Mouse (Mus musculus) neural tube, embryonic 11.5 days (tissue): ENCODE data around the gene Tmem50b. TPM values are rescaled to one million over a fixed set of nuclear protein-coding genes. Genes with fewer than 3 reads are reported as not detected.

ENCODE experiments used
- ATAC-seq: fragments of 200-750 bp; cut with Nextera tagmentation; 2 replicates; pipeline ENCODE4 v1.8.0; 2017; ENCODE audit warnings: moderate number of reproducible peaks, mild to moderate bottlenecking, moderate TSS enrichment, moderate library complexity; ENCODE audit not compliant: insufficient read depth, low FRiP score, low TSS enrichment
- DNase-seq: peaks from one replicate; pipeline ENCODE4 v3.0.0-alpha.2; 2015; ENCODE audit warnings: low spot score
- H3K27ac ChIP-seq: fragments of 300-500 bp; sonication (generic); 2 replicates; pipeline ENCODE4 v1.5.1; 2014; ENCODE audit warnings: low read depth, mild to moderate bottlenecking, low read length
- H3K27me3 ChIP-seq: fragments of 300-500 bp; sonication (generic); 2 replicates; pipeline ENCODE4 v1.6.1; 2014; ENCODE audit warnings: mild to moderate bottlenecking, low read length, mixed read lengths; ENCODE audit not compliant: control insufficient read depth, insufficient read depth
- H3K36me3 ChIP-seq: fragments of 300-500 bp; sonication (generic); 2 replicates; pipeline ENCODE4 v1.6.1; 2014; ENCODE audit warnings: mild to moderate bottlenecking, low read length, moderate library complexity, mixed read lengths; ENCODE audit not compliant: control insufficient read depth, insufficient read depth
- H3K4me1 ChIP-seq: fragments of 300-500 bp; sonication (generic); 2 replicates; pipeline ENCODE4 v1.6.1; 2014; ENCODE audit warnings: low read length, mixed read lengths; ENCODE audit not compliant: control insufficient read depth, insufficient read depth
- H3K4me2 ChIP-seq: fragments of 300-500 bp; sonication (generic); 2 replicates; pipeline ENCODE4 v1.6.1; 2014; ENCODE audit warnings: low read depth, mild to moderate bottlenecking, moderate library complexity
- H3K4me3 ChIP-seq: fragments of 300-500 bp; sonication (generic); 2 replicates; pipeline ENCODE4 v1.5.1; 2014; ENCODE audit warnings: low read depth, low read length
- H3K9ac ChIP-seq: fragments of 300-500 bp; sonication (generic); 2 replicates; pipeline ENCODE4 v1.6.1; 2014; ENCODE audit warnings: mild to moderate bottlenecking, low read length
- H3K9me3 ChIP-seq: fragments of 300-500 bp; sonication (generic); 2 replicates; pipeline ENCODE4 v1.6.1; 2016; ENCODE audit warnings: low read length; ENCODE audit not compliant: control insufficient read depth
- WGBS: fragments of 180-500 bp; shearing (Covaris S2); extraction: QIAGEN DNeasy Blood & Tissue Kit; methylation state at CpG from one replicate; pipeline ENCODE4 v1.1.7; 2014; 5-methylcytosine and 5-hydroxymethylcytosine counted together
- polyA plus RNA-seq: library from polyadenylated mRNA; unstranded; fragments of >200 nt; fragmentation: Nextera tagmentation; extraction: Ambion mirVana; gene quantifications from 2 replicates; pipeline ENCODE4 v1.2.1, GENCODE M21; 2014

Tmem50b gene
- polyA plus RNA-seq, 1 experiment from 2014 or later = 57.4 TPM

DNA sequence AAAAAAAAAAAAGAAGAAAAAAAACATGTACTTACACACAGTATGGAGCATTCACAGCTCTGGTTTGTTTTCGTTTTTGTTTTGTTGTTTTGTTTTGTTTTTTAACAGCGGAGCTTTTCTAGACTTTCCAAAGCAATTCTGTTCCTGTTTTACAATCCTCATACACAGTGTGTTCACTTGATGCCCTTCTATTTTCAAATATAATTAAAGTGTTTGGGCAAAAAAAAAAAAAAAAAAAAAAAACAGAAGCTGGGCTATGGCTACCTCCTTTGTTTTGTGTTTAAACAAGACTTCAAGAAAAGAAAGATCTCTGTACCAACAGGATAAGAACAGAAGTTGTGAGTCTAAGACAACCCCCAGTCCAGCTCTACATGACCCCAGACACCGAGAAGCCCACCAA lies 8.9 kb downstream of the Tmem50b start:
- 89% methylated on average over 3 of the region's 3 CpGs for WGBS
- Histone ChIP-seq H3K27me3 (no peaks in the 10 kb centered on the region), H3K4me2 (no peak overlapping the region), H3K9ac (no peak overlapping the region), H3K9me3 (no peaks in the 10 kb centered on the region), H3K4me3 (no peak overlapping the region), H3K36me3 (no peaks in the 10 kb centered on the region), H3K4me1 (no peaks in the 10 kb centered on the region), H3K27ac (no peak overlapping the region)
- no peak for DNase-seq
- ATAC-seq = no peak

DNA sequence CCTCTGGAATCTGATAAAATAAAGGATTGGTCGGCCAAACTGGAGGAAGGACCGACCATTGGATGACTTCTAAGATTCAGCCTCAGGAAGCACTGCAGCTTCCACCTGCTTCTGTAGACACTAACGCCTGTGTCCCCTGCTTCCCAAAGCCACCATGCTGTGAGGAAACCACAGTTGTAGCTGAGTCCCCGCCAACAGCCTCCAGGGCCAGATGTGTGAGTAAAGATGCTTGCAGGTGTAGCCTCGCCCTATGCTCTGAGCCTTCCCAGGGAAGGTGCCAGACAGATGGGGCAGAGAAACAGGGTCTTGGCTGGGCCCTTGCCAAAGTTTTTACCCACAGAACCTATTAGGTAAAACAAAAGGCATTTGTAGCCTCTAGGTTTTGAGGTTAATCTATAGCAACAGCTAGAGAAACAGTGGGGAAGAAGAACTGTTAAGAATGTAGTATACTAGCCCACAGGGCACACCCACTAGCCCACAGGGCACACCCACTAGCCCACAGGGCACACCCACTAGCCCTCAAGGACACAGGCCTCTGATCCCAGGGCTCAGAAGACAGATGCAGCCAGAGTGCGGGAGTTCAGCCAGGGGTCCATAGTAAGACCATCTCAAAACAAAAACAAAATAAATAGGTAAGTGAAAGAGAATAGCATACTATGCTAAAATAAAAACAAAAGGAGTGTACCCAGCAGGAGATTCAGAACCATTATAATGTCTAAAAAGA lies 9.7 kb downstream of the Tmem50b start:
- H3K4me1 ChIP-seq = no peaks in the 10 kb centered on the region
- H3K4me3 ChIP-seq = no peak overlapping the region
- no peaks in the 10 kb centered on the region for H3K36me3 ChIP-seq
- DNase-seq (no peak), ATAC-seq (no peak)
- H3K9ac ChIP-seq = no peak overlapping the region
- 59% methylated on average over 6 of the region's 6 CpGs for whole genome bisulfite sequencing
- no peak overlapping the region for H3K27ac ChIP-seq
- H3K4me2 ChIP-seq = no peak overlapping the region
- H3K9me3 ChIP-seq = no peaks in the 10 kb centered on the region
- no peaks in the 10 kb centered on the region for H3K27me3 ChIP-seq

DNA sequence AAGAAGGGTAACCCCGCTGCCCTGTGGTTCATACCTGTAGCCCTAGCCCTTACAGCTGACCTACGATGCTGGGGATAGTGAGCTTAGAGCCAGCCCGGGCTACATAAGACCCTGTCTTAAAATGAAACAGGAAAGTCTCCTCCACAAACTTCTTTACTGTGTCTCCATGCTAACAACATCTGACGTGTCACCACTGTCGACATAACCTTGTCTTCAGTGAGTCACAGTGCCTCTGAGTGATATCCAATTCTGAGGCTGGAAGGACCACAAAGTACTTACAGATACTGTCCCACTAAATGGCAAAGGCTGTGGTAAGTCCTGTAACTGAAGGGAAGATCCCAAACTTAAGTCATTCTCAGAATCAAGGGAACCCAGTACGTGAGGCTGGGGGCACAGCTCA lies 11.4 kb downstream of the Tmem50b start:
- H3K27ac ChIP-seq = no peak overlapping the region
- H3K4me3 ChIP-seq = no peak overlapping the region
- H3K4me2 ChIP-seq = no peak overlapping the region
- H3K36me3 ChIP-seq = peaks cover 1% of the 10 kb centered on the region; the same call in 1 of the 2 replicates
- ATAC-seq (no peak), DNase-seq (no peak)
- H3K9ac ChIP-seq = no peak overlapping the region
- no peaks in the 10 kb centered on the region for H3K27me3 ChIP-seq
- H3K4me1 ChIP-seq = no peaks in the 10 kb centered on the region
- WGBS = 89% methylated on average over 6 of the region's 6 CpGs
- H3K9me3 ChIP-seq = no peaks in the 10 kb centered on the region

DNA sequence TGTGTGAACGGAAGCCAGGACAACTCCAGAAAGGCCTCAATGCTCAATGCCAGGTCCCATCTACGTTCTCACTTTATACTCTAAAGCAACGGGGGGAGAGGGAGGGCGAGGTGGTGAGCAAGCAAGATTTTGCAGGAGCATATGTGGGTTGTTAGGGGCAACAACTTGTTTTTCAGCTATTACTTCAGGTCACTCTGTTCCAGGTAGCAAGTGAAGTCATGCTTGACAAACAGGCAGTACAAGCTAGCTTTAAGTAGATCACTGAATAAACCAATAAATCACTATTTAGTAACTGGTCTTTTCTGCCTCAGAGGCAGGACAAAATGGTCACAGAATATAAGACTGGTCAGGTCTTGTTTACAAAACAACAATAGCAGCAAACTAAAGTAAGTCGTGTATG lies 12.0 kb downstream of the Tmem50b start:
- no peaks in the 10 kb centered on the region for H3K27me3 ChIP-seq
- no peak overlapping the region for H3K9ac ChIP-seq
- H3K4me2 ChIP-seq = no peak overlapping the region
- DNase-seq (no peak), ATAC-seq (no peak)
- H3K4me3 ChIP-seq = no peak overlapping the region
- 94% methylated on average over 5 of the region's 5 CpGs for WGBS
- H3K27ac ChIP-seq = no peak overlapping the region
- H3K36me3 ChIP-seq = peaks cover 2% of the 10 kb centered on the region; the same call in 1 of the 2 replicates
- H3K9me3 ChIP-seq = no peaks in the 10 kb centered on the region
- no peaks in the 10 kb centered on the region for H3K4me1 ChIP-seq

DNA sequence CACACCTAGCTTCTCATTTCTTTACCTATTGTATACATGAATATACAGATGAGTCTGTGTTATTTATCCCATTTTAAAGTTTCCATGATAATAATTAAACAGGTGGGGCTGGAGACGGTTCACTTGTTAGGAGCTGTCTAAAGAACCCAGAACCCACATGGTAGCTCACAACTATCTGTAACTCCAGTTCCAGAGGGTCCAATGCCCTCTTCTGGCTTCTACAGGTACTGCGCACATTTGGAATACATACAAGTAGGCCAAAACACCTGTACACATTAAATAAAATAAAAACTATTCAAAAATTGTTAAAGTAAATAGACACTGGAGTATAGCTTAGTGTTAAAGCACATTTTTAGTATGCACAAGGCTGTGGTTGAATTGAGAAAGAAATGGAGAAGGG lies 15.3 kb downstream of the Tmem50b start:
- WGBS = 76% methylated on average over 2 of the region's 2 CpGs
- H3K4me3 ChIP-seq = no peak overlapping the region
- DNase-seq = no peak
- no peaks in the 10 kb centered on the region for H3K9me3 ChIP-seq
- H3K36me3 ChIP-seq = peaks cover 2% of the 10 kb centered on the region; the same call in 1 of the 2 replicates
- ATAC-seq = no peak
- no peaks in the 10 kb centered on the region for H3K4me1 ChIP-seq
- H3K27ac ChIP-seq = no peak overlapping the region
- H3K9ac ChIP-seq = no peak overlapping the region
- H3K4me2 ChIP-seq = no peak overlapping the region
- no peaks in the 10 kb centered on the region for H3K27me3 ChIP-seq

DNA sequence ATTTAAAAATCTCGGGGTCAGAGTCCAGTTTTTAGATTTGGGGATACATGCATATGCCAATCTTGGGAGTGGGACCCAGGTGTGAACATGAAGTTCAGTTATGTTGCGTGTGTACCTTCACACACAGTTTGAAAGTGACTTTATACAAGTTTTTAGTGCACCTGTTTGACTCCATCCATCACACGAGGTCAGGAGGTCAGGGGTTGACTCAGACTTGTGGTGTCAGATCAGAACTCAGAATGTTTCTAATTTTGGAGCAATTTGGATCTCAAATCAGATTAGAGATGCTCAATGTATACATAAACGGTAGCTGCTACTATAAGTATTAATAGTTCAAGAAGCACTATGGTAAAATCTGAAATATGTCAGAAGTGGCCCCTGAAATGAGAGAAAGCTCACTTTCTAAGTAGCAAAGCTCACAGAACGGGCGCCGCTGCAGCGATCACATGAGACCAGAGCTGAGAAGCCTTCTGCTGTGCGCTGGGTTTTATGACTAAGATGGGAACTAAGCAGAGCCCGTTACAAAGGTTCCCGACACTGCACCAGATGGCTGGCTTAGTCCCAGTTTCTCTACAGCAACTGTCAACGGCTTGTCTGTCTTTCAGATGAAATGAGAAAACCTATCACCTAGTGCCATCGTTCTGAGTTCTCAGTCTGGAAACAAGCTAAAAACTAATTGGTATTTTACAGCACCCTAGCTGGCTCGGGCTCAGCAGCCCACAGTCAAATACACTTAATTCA lies 18.4 kb downstream of the Tmem50b start:
- Histone ChIP-seq H3K4me2 (no peak overlapping the region), H3K27ac (no peak overlapping the region), H3K27me3 (no peaks in the 10 kb centered on the region), H3K9ac (no peak overlapping the region), H3K36me3 (peaks cover 2% of the 10 kb centered on the region; the same call in 1 of the 2 replicates), H3K9me3 (no peaks in the 10 kb centered on the region), H3K4me1 (no peaks in the 10 kb centered on the region), H3K4me3 (no peak overlapping the region)
- 69% methylated on average over 14 of the region's 14 CpGs for WGBS
- ATAC-seq = no peak
- DNase-seq = no peak

DNA sequence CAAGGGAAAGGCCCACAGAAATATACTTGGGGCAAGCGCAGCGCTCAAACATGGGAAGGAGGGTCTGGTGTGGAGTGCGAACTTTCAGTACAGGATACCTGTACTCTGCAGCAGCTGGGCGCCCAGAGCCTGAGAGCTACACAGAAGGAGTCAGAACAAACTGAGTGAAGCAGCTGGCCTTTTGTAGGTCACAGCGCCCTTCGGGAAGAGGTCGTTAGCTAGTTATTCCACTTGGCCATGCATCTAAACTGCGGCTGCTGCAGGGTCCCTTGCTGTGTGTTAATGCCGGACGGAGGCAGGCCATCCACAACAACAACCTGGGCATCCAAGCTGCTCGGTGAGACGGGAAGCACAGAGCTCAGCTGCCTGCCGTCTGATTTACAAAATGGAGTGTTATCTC lies 22.4 kb downstream of the Tmem50b start:
- Histone ChIP-seq H3K36me3 (no peaks in the 10 kb centered on the region), H3K27me3 (no peaks in the 10 kb centered on the region), H3K9ac (no peak overlapping the region), H3K4me3 (no peak overlapping the region), H3K4me1 (no peaks in the 10 kb centered on the region), H3K27ac (no peak overlapping the region), H3K4me2 (no peak overlapping the region), H3K9me3 (no peaks in the 10 kb centered on the region)
- ATAC-seq (no peak), DNase-seq (no peak)
- 66% methylated on average over 13 of the region's 13 CpGs for WGBS

DNA sequence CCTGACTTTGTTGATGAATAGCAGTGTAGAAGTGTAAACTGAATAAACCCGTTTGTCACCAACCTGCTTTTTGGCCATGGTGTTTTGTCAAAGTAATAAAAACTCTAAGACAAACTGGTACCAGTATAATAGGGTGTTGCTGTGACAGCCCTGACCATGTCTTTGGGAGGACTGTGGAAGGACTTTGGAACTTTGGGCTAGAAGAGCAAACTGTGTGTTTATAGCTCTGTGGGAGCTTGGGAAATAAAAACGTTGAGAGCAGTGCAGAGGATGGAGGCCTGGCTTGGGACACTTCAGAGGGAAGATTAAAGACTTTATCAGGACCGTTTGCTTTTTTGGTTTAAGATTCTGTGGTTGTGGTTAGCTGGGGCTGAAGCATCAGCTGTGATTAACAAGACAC lies 26.5 kb downstream of the Tmem50b start:
- DNase-seq (no peak), ATAC-seq (no peak)
- Histone ChIP-seq H3K27me3 (no peaks in the 10 kb centered on the region), H3K27ac (no peak overlapping the region), H3K9me3 (no peaks in the 10 kb centered on the region), H3K4me3 (no peak overlapping the region), H3K9ac (no peak overlapping the region), H3K4me1 (no peaks in the 10 kb centered on the region), H3K4me2 (no peak overlapping the region), H3K36me3 (no peaks in the 10 kb centered on the region)
- WGBS = 55% methylated on average over 3 of the region's 3 CpGs

DNA sequence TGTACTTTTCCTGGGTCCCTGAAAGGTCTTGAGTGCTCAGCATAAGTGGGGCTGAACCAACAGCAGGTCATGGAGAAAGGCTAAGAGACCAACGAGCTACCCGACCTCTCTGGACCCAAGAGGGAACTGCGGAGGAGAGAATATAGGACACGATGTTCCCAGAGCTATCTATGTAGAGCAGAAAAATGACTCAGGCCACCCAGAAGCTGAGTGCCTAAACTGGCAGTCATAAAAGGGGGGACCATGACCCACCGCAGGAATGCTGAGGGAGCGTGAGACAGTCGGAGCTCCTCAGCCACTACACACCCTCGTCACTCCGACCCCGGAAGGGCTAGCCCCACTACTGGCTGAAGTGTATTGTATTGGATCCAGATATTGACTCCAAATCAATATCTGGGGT lies 28.6 kb downstream of the Tmem50b start:
- H3K9ac ChIP-seq = no peak overlapping the region
- no peak overlapping the region for H3K4me3 ChIP-seq
- no peaks in the 10 kb centered on the region for H3K27me3 ChIP-seq
- no peaks in the 10 kb centered on the region for H3K36me3 ChIP-seq
- no peak for ATAC-seq
- no peak overlapping the region for H3K4me2 ChIP-seq
- 92% methylated on average over 10 of the region's 10 CpGs for WGBS
- H3K9me3 ChIP-seq = no peaks in the 10 kb centered on the region
- DNase-seq = no peak
- no peak overlapping the region for H3K27ac ChIP-seq
- no peaks in the 10 kb centered on the region for H3K4me1 ChIP-seq
